Mouse (Mus musculus) E14TG2a.4 (cell line): ENCODE results near the gene Dpp8.

Source experiments
- CTCF ChIP-seq: conservative IDR thresholded peaks from 2 replicates; pipeline ENCODE4 v1.5.1; 2014; ENCODE audit warnings: low read length
- POU5F1 ChIP-seq: IDR thresholded peaks from 2 replicates; pipeline ENCODE4 v1.6.1; 2014; ENCODE audit warnings: low read length, borderline replicate concordance

DNA sequence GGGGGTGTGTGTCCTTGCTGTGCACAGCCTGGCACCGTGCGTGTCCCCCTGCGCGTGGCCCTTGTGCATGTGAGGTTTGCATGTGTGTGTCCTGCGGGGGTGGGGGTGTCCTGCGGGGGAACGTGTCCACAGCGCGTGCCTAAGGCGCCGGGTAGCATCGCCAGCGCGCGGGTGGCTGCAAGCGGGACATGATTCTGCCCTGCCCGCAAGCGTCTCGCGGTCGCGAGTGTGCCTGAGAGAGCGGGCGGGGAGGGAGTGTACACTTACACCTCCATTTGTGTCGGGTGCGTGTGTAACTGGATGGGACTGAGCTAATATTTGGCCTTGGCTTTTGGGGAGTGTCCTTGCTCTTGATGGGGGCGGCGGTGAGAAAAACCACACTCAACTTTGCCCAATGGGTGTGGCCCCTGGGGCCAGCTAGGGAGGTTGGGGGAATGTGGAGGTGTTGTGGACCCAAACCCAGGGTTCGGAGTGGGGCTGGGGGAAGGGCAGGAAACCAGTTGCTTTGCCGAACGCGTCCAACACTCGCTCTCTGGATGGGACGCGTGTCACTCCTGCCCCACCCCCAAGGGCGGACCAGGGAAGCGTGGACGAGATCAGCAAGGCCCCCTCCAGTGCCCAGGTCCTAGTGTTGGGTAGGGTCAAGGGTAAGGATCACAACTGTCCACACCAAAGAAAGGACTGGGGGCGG is 69.6 kb downstream of the Dpp8 start:
- TF ChIP-seq CTCF (no peak), POU5F1 (no peak)
